Mouse (Mus musculus): ENCODE results near the gene Cd37. TPM values are rescaled to one million over a fixed set of nuclear protein-coding genes. Genes with fewer than 3 reads are reported as not detected.

Gene Cd37
- polyA plus RNA-seq, 1 experiment from 2014 or later = 1.1 TPM

GRCm38 (mm10) chr7:45240109-45240508, 1.2 kb upstream of the Cd37 start:
- H3K27me3 ChIP-seq (ENCODE audit: control insufficient read depth, insufficient read depth, low read length) = peaks cover 8% of the 10 kb centered on the region
- 81% methylated on average over 7 of the region's 7 CpGs for WGBS
- H3K36me3 ChIP-seq (ENCODE audit: control insufficient read depth, insufficient read depth, low read length) = no peaks in the 10 kb centered on the region
- H3K4me1 ChIP-seq (replicated peaks; ENCODE audit: control insufficient read depth, insufficient read depth, low read length) = no peaks in the 10 kb centered on the region
- H3K4me3 ChIP-seq (ENCODE audit: low read depth, low read length) = no peak overlapping the region
- H3K27ac ChIP-seq (ENCODE audit: low read depth, low read length) = no peak overlapping the region
- no peak overlapping the region for H3K4me2 ChIP-seq (replicated peaks; ENCODE audit: low read depth, low read length)
- no peaks in the 10 kb centered on the region for H3K9me3 ChIP-seq (ENCODE audit: control insufficient read depth, low read length)
- ATAC-seq (ENCODE audit: low FRiP score) (no peak), DNase-seq (ENCODE audit: low spot score) (no peak)
- H3K9ac ChIP-seq (ENCODE audit: low read depth, low read length) = no peak overlapping the region

GRCm38 (mm10) chr7:45237747-45238699, 892 bp downstream of the Cd37 start:
- peaks cover 8% of the 10 kb centered on the region for H3K27me3 ChIP-seq (ENCODE audit: control insufficient read depth, insufficient read depth, low read length)
- DNase-seq (ENCODE audit: low spot score) (no peak), ATAC-seq (ENCODE audit: low FRiP score) (no peak)
- no peaks in the 10 kb centered on the region for H3K36me3 ChIP-seq (ENCODE audit: control insufficient read depth, insufficient read depth, low read length)
- no peak overlapping the region for H3K9ac ChIP-seq (ENCODE audit: low read depth, low read length)
- H3K9me3 ChIP-seq (ENCODE audit: control insufficient read depth, low read length) = no peaks in the 10 kb centered on the region
- peaks cover 7% of the 10 kb centered on the region for H3K4me1 ChIP-seq (replicated peaks; ENCODE audit: control insufficient read depth, insufficient read depth, low read length)
- no peak overlapping the region for H3K27ac ChIP-seq (ENCODE audit: low read depth, low read length)
- WGBS = 75% methylated on average over 17 of the region's 17 CpGs
- H3K4me2 ChIP-seq (replicated peaks; ENCODE audit: low read depth, low read length) = no peak overlapping the region
- no peak overlapping the region for H3K4me3 ChIP-seq (ENCODE audit: low read depth, low read length)

GRCm38 (mm10) chr7:45235656-45236180, 3.2 kb downstream of the Cd37 start:
- Histone ChIP-seq H3K9ac (ENCODE audit: low read depth, low read length) (no peak overlapping the region), H3K4me2 (replicated peaks; ENCODE audit: low read depth, low read length) (0 out of 2 replicates have a peak overlapping the region, but pooled peaks have one; percentile 4), H3K4me3 (ENCODE audit: low read depth, low read length) (no peak overlapping the region), H3K36me3 (ENCODE audit: control insufficient read depth, insufficient read depth, low read length) (peaks cover 11% of the 10 kb centered on the region; the same call in 1 of the 2 replicates), H3K27ac (ENCODE audit: low read depth, low read length) (no peak overlapping the region), H3K27me3 (ENCODE audit: control insufficient read depth, insufficient read depth, low read length) (peaks cover 5% of the 10 kb centered on the region), H3K9me3 (ENCODE audit: control insufficient read depth, low read length) (no peaks in the 10 kb centered on the region), H3K4me1 (replicated peaks; ENCODE audit: control insufficient read depth, insufficient read depth, low read length) (peaks cover 7% of the 10 kb centered on the region)
- no peak for DNase-seq (ENCODE audit: low spot score)
- 27% methylated on average over 17 of the region's 17 CpGs for WGBS
- no peak for ATAC-seq (ENCODE audit: low FRiP score)

DNA sequence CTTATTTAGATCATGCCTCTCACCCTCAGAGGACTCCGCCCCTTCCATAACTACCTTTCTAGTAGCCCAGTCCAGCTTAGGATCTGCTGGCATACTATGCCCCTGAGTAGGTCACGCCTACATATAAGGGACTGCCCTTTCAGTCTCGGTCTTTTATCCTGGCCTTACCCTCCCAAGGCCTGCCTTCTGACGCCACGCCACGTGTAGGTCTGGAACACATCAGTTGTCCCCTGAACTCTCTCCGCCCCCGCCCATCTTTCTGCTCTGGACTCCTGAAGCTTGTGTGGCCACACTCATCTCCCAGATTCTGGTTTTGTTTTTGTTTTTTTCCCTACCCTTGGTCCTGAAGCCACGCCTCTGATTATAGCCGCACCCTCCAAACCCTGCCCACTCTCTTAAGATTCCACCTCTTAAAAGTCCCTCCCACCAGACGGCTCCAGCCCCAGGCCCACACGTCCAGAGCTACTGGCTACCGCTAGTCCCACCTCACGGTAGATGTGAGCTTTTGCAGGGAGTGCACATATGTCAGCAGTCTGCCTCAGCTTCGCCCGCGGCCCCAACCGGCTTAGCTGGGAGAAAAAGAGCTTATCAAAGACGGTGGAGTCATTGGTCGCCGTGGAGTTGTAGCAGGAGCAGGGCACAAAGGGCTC, 3.9 kb downstream of the Cd37 start:
- Histone ChIP-seq H3K36me3 (ENCODE audit: control insufficient read depth, insufficient read depth, low read length) (peaks cover 11% of the 10 kb centered on the region; the same call in 1 of the 2 replicates), H3K27me3 (ENCODE audit: control insufficient read depth, insufficient read depth, low read length) (peaks cover 4% of the 10 kb centered on the region), H3K27ac (ENCODE audit: low read depth, low read length) (0 out of 2 replicates have a peak overlapping the region, but pooled peaks have one; percentile 27), H3K4me2 (replicated peaks; ENCODE audit: low read depth, low read length) (peak overlapping the region; percentile 4; the same call in 1 of the 2 replicates), H3K4me3 (ENCODE audit: low read depth, low read length) (no peak overlapping the region), H3K9me3 (ENCODE audit: control insufficient read depth, low read length) (no peaks in the 10 kb centered on the region), H3K4me1 (replicated peaks; ENCODE audit: control insufficient read depth, insufficient read depth, low read length) (peaks cover 7% of the 10 kb centered on the region), H3K9ac (ENCODE audit: low read depth, low read length) (no peak overlapping the region; the same call in 1 of the 2 replicates)
- DNase-seq (ENCODE audit: low spot score) (peak; percentile 72), ATAC-seq (ENCODE audit: low FRiP score) (peak; percentile 76)
- WGBS = 4% methylated on average over 21 of the region's 21 CpGs

DNA sequence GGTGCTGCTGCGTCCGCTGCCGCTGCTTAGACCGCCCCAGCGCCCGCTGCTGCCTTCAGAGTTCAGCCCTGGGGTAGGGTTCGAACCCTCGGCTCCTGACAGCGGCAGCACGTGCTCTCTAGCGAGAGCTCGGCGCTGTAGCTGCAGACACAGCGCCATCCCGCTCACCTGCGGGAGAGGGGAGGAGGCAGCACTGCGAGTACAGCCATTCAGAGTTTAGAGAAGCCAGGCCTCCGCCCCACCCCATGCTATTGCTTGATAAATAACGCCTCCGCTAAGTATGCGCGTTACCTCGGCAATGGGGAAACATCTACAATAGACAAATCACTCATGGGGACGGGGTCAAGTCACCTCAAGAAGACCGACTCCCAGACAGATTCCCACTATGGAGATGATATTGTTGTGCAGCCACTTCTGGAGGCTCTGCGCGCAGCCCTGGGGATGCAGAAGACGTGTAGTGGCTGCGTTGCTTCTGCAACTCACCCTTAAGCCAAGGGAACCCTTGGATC, 4.5 kb downstream of the Cd37 start:
- no peak overlapping the region for H3K4me3 ChIP-seq (ENCODE audit: low read depth, low read length)
- peak; percentile 20; the same call in 1 of the 2 replicates for ATAC-seq (ENCODE audit: low FRiP score)

GRCm38 (mm10) chr7:45233580-45234332, 5.2 kb downstream of the Cd37 start:
- Histone ChIP-seq H3K27ac (ENCODE audit: low read depth, low read length) (peak overlapping the region; percentile 27), H3K36me3 (ENCODE audit: control insufficient read depth, insufficient read depth, low read length) (peaks cover 21% of the 10 kb centered on the region), H3K4me2 (replicated peaks; ENCODE audit: low read depth, low read length) (peak overlapping the region; percentile 21), H3K4me1 (replicated peaks; ENCODE audit: control insufficient read depth, insufficient read depth, low read length) (peaks cover 7% of the 10 kb centered on the region), H3K9ac (ENCODE audit: low read depth, low read length) (peak overlapping the region; percentile 42; the same call in 1 of the 2 replicates), H3K9me3 (ENCODE audit: control insufficient read depth, low read length) (no peaks in the 10 kb centered on the region), H3K27me3 (ENCODE audit: control insufficient read depth, insufficient read depth, low read length) (no peaks in the 10 kb centered on the region; the same call in 1 of the 2 replicates), H3K4me3 (ENCODE audit: low read depth, low read length) (no peak overlapping the region)
- ATAC-seq (ENCODE audit: low FRiP score) (peak; percentile 15; the same call in 1 of the 2 replicates), DNase-seq (ENCODE audit: low spot score) (peak; percentile 62)
- 20% methylated on average over 20 of the region's 20 CpGs for WGBS

More for the DNA sequence above, 4.5 kb downstream of the Cd37 start:
- peaks cover 4% of the 10 kb centered on the region for H3K27me3 ChIP-seq (ENCODE audit: control insufficient read depth, insufficient read depth, low read length)
- H3K9ac ChIP-seq (ENCODE audit: low read depth, low read length) = peak overlapping the region; percentile 42; the same call in 1 of the 2 replicates
- H3K4me1 ChIP-seq (replicated peaks; ENCODE audit: control insufficient read depth, insufficient read depth, low read length) = peaks cover 7% of the 10 kb centered on the region
- H3K9me3 ChIP-seq (ENCODE audit: control insufficient read depth, low read length) = no peaks in the 10 kb centered on the region
- WGBS = 8% methylated on average over 29 of the region's 29 CpGs
- peak overlapping the region; percentile 27; the same call in 1 of the 2 replicates for H3K27ac ChIP-seq (ENCODE audit: low read depth, low read length)
- peak overlapping the region; percentile 21; the same call in 1 of the 2 replicates for H3K4me2 ChIP-seq (replicated peaks; ENCODE audit: low read depth, low read length)
- peaks cover 16% of the 10 kb centered on the region for H3K36me3 ChIP-seq (ENCODE audit: control insufficient read depth, insufficient read depth, low read length)
- peak; percentile 63 for DNase-seq (ENCODE audit: low spot score)

DNA sequence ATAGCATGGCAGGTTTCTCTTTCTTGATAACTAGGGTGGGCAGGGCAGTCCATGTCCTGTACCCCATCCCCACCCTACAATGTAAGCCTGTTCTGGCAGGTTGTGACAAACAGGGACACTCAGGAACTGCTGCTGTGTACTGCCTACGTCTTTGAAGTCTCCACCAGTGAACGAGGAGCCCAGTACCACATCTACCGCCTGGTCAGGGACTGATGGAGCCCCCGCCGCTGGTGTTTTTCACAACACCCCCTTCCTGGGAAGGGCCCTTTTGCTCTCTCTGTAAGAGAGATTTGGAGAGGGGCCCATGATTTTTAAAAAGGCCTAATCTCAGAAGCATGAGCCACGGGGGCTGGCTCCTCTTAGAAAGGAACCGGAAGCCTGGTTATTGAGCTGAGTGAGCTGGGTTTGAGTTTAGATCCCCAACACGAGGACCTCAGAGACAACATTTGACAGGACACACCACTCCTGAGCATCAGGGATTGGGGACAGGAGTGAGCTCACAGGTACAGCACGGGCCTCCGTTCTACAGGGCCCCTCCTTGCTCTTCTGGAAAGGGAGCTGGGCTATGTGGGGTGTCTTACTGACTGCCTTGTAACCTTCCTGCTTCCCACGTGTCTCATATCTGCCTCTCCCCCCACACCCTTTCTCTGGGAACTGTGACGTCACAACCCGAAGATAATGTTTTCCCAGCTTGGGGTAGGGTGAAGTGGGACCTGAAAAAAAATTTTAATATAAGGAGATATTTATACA, 6.0 kb downstream of the Cd37 start:
- no peak overlapping the region for H3K4me2 ChIP-seq (replicated peaks; ENCODE audit: low read depth, low read length)
- ATAC-seq (ENCODE audit: low FRiP score) = no peak
- peak overlapping the region; percentile 0; the same call in 1 of the 2 replicates for H3K27ac ChIP-seq (ENCODE audit: low read depth, low read length)
- peaks cover 26% of the 10 kb centered on the region for H3K36me3 ChIP-seq (ENCODE audit: control insufficient read depth, insufficient read depth, low read length)
- H3K9me3 ChIP-seq (ENCODE audit: control insufficient read depth, low read length) = no peaks in the 10 kb centered on the region
- 70% methylated on average over 13 of the region's 13 CpGs for WGBS
- peak; percentile 19 for DNase-seq (ENCODE audit: low spot score)
- H3K27me3 ChIP-seq (ENCODE audit: control insufficient read depth, insufficient read depth, low read length) = no peaks in the 10 kb centered on the region
- H3K4me1 ChIP-seq (replicated peaks; ENCODE audit: control insufficient read depth, insufficient read depth, low read length) = peaks cover 7% of the 10 kb centered on the region
- no peak overlapping the region for H3K9ac ChIP-seq (ENCODE audit: low read depth, low read length)
- H3K4me3 ChIP-seq (ENCODE audit: low read depth, low read length) = no peak overlapping the region

Measured in hindbrain, embryonic 11.5 days (tissue).